Mouse (Mus musculus) olfactory bulb, adult 2 months (tissue): ENCODE results near the gene Slit3.

Experiments used
- CTCF ChIP-seq: fragments of 200-500 bp; IDR thresholded peaks from 2 replicates; pipeline ENCODE4 v1.5.1; 2012; ENCODE audit warnings: low read depth, mild to moderate bottlenecking, low read length, moderate library complexity; ENCODE audit not compliant: insufficient read depth
- POLR2A ChIP-seq: fragments of 200-500 bp; IDR thresholded peaks from 2 replicates; pipeline ENCODE4 v1.6.1; 2012; ENCODE audit warnings: mild to moderate bottlenecking, low read depth, low read length, moderate library complexity; ENCODE audit not compliant: insufficient read depth

- TF ChIP-seq CTCF (no peak), POLR2A (no peak)
Measured at GRCm38 (mm10) chr11:35380766-35381165, 259.7 kb downstream of the Slit3 start.
